Mouse (Mus musculus) kidney, adult 2 months (tissue): ENCODE data around the gene Ccz1. TPM values are rescaled to one million over a fixed set of nuclear protein-coding genes. Genes with fewer than 3 reads are reported as not detected.

ENCODE experiments used
- DNase-seq: peaks from one replicate; pipeline ENCODE4 v3.0.0; 2021
- H3K27ac ChIP-seq: fragments of 200-500 bp; 2 replicates; pipeline ENCODE4 v1.5.1; 2012; ENCODE audit warnings: low read depth, low read length, control low read depth, inconsistent platforms; ENCODE audit not compliant: insufficient read depth
- H3K27me3 ChIP-seq: fragments of 200-500 bp; replicated peaks from 2 replicates; pipeline ENCODE4 v1.6.1; 2012; ENCODE audit warnings: mild to moderate bottlenecking, moderate library complexity, low read length, inconsistent platforms; ENCODE audit not compliant: control insufficient read depth, insufficient read depth
- H3K36me3 ChIP-seq: fragments of 200-500 bp; 2 replicates; pipeline ENCODE4 v1.6.1; 2012; ENCODE audit warnings: mild to moderate bottlenecking, moderate library complexity, low read length, inconsistent platforms; ENCODE audit not compliant: control insufficient read depth, insufficient read depth
- H3K4me1 ChIP-seq: fragments of 200-500 bp; 2 replicates; pipeline ENCODE4 v1.6.1; 2011; ENCODE audit warnings: low read length; ENCODE audit not compliant: control insufficient read depth, insufficient read depth
- H3K4me3 ChIP-seq: fragments of 200-500 bp; 2 replicates; pipeline ENCODE4 v1.5.1; 2011; ENCODE audit warnings: mild to moderate bottlenecking, low read depth, low read length, control low read depth; ENCODE audit not compliant: insufficient read depth
- CTCF ChIP-seq: fragments of 200-500 bp; conservative IDR thresholded peaks from 2 replicates; pipeline ENCODE4 v1.5.1; 2011; ENCODE audit warnings: low read depth, mild to moderate bottlenecking, control low read depth, low read length, moderate library complexity, mixed read lengths; ENCODE audit not compliant: insufficient read depth, insufficient read length
- POLR2A ChIP-seq: fragments of 200-500 bp; IDR thresholded peaks from one replicate; pipeline ENCODE4 v1.6.1; 2011; ENCODE audit warnings: low read depth, low read length, control low read depth
- WGBS: fragments of 180-500 bp; shearing (Covaris S2); methylation state at CpG from one replicate; pipeline ENCODE4 v1.1.7; 2018; 5-methylcytosine and 5-hydroxymethylcytosine counted together
- polyA plus RNA-seq: library from polyadenylated mRNA; depleted of rRNA; stranded (reverse); fragments of >200 nt; gene quantifications from 2 replicates; pipeline ENCODE4 v1.2.3, GENCODE M21; 2012

The Ccz1 gene
- polyA plus RNA-seq, 1 experiment, result 17.3 TPM

DNA sequence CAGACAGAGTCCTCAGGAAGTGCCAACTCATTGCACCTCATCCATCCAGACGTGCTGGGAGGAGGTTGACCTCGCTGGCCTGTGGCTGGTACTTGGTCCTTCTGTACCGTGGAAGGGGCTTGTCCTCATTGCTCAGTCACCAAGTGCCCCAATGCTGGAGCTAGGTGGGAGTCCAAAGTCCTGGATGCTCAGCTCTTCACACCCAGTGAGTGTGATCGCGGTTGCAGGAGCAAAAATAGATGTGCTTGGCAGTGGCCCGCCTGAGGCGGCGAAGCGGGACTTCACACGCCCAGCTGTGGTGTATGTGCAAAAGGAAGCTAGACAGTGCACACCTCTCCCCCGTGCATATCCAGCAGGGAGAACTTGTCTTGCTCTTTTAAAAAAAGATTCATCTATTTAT is 28.5 kb upstream of the Ccz1 start:
- WGBS, result 69% methylated on average over 11 of the region's 11 CpGs
- no peaks in the 10 kb centered on the region for H3K27me3 ChIP-seq
- TF ChIP-seq POLR2A, result no peak
- TF ChIP-seq CTCF, result no peak
- no peaks in the 10 kb centered on the region for H3K36me3 ChIP-seq
- H3K4me1 ChIP-seq, result peaks cover 3% of the 10 kb centered on the region; the same call in 1 of the 2 replicates
- no peak overlapping the region for H3K4me3 ChIP-seq
- H3K27ac ChIP-seq, result no peak overlapping the region
- peak; percentile 73 for DNase-seq

DNA sequence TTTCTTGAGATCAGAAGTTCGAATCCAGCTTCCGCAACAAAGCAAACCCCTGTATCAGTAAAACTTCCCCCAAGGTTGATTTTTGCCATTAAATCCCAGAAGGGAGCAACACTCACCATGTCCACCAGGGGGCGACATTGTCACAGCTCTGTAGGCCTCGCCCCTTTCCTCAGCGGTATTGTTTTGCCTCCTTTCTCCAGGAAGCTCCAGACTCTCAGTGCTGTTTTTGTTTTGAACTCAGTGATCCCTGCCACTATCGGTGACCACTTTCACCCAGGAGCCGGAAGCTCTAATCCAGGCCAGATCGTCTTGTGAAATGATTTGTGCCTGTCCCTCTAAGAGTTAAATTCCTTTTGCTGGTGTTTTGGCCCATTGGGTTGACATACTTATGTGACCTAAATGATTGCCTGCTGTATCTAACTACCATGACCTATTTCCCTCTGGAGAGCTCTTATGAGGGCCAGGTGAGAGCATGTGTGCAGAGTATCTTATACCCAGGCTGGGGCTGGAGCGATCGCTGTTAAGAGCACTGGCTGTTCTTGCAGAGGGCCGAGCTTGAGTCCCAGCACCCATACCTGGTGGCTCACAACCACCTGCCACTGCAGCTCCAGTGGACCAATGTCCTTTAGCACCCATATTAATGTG is 26.2 kb upstream of the Ccz1 start:
- Histone ChIP-seq H3K4me1 (peaks cover 3% of the 10 kb centered on the region; the same call in 1 of the 2 replicates), H3K4me3 (no peak overlapping the region), H3K36me3 (no peaks in the 10 kb centered on the region), H3K27ac (no peak overlapping the region), H3K27me3 (no peaks in the 10 kb centered on the region)
- 29% methylated on average over 11 of the region's 11 CpGs for WGBS
- peak; percentile 77 for DNase-seq
- TF ChIP-seq CTCF (peak; percentile 93), POLR2A (no peak)

DNA sequence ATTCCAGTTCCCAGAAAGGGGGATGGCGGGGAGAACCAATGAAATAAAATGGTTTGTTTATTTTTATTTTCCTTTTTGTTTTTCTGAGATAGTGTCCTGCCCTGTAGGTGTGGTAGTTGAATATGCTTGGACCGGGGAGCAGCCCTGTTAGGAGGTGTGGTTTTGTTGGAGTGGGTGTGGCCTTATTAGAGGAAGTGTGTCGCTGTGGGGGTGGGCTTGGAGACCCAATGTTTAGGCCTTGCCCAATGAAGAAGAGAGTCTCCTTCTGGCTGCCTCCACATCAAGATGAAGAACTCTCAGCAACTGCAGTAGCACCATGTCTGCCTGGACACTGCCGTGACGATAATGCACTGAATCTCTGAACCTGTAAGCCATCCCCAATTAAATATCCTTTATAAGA is 25.2 kb upstream of the Ccz1 start:
- H3K27ac ChIP-seq, result no peak overlapping the region
- peaks cover 3% of the 10 kb centered on the region; the same call in 1 of the 2 replicates for H3K4me1 ChIP-seq
- DNase-seq, result no peak
- TF ChIP-seq CTCF, result no peak
- TF ChIP-seq POLR2A, result no peak
- no peaks in the 10 kb centered on the region; the same call in 1 of the 2 replicates for H3K27me3 ChIP-seq
- 90% methylated on average over 5 of the region's 5 CpGs for WGBS
- H3K36me3 ChIP-seq, result no peaks in the 10 kb centered on the region
- no peak overlapping the region for H3K4me3 ChIP-seq

DNA sequence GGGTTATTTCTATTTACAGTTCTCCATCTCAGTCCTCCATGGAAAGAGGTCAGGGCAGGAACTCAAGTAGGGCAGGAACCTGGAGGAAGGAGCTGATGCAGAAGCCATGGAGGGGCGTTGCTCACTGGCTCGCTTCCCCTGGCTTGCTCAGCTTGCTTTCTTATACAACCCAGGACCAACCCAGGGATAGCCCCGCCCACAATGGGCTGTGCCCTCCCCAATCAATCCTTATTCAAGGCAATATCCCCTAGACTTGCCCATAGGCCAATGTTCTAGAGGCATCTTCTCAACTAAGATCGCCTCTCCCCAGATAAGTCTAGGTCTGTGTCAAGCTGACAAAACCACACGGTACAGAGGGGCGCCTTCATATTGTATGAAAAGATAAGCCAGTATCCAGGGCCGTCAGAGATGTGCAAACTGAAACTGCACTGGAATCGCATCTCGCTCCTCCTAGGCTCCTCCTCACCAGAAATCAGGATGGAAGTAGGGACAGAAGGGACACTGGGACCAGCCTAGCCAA is 24.5 kb upstream of the Ccz1 start:
- no peak for DNase-seq
- 85% methylated on average over 9 of the region's 9 CpGs for WGBS
- no peaks in the 10 kb centered on the region for H3K36me3 ChIP-seq

DNA sequence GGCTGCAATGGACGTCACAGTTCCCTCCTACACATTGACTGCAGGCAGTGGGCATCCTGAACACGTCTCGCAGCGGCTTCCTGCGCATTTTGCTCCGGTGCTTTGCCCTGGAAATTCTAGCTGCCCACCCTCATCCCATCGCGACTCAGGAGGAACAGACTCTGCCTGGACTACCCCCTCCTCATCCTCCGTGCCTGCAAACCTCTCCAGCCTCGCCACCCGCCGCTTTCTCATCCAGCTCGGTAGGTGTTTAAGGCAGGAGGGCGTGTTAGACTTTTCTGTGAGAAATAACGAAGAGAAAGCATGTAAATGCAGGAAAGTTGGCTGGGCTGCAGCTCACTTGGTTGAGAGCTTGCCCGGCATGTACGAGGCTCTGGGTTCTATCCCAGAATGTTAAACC is 22.3 kb upstream of the Ccz1 start:
- WGBS, result 43% methylated on average over 17 of the region's 17 CpGs
- Histone ChIP-seq H3K4me3 (no peak overlapping the region), H3K27ac (no peak overlapping the region), H3K4me1 (peaks cover 5% of the 10 kb centered on the region; the same call in 1 of the 2 replicates), H3K27me3 (no peaks in the 10 kb centered on the region; the same call in 1 of the 2 replicates), H3K36me3 (no peaks in the 10 kb centered on the region)
- DNase-seq, result no peak
- TF ChIP-seq POLR2A (no peak), CTCF (no peak)

More for the DNA sequence above, 24.5 kb upstream of the Ccz1 start:
- H3K4me3 ChIP-seq, result no peak overlapping the region
- no peak for TF ChIP-seq CTCF
- TF ChIP-seq POLR2A, result no peak
- H3K27me3 ChIP-seq, result no peaks in the 10 kb centered on the region; the same call in 1 of the 2 replicates
- H3K27ac ChIP-seq, result no peak overlapping the region
- peaks cover 3% of the 10 kb centered on the region; the same call in 1 of the 2 replicates for H3K4me1 ChIP-seq

DNA sequence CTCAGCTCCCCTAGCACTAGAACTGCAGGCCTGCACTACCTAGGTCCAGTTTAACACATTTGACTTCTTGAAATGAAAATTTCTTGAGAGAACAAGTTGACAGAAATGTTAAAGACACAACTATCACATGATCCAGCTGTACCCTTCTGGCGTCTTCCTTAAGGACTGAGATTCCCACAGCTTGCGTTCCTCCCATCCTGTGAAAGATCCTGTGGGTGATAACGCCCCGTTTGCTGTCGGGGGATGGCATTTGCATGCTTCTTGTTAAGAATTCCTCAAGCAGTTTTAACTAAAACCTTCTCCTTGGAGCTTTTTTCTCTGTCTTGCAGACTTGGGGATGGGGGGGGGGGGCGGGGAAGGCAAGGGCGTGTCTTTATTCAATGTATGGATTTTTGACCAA is 19.9 kb upstream of the Ccz1 start:
- TF ChIP-seq CTCF (no peak), POLR2A (no peak)
- no peak overlapping the region for H3K27ac ChIP-seq
- H3K36me3 ChIP-seq, result no peaks in the 10 kb centered on the region
- no peak for DNase-seq
- H3K4me3 ChIP-seq, result no peak overlapping the region
- WGBS, result 65% methylated on average over 7 of the region's 7 CpGs
- H3K4me1 ChIP-seq, result peaks cover 4% of the 10 kb centered on the region; the same call in 1 of the 2 replicates
- H3K27me3 ChIP-seq, result no peaks in the 10 kb centered on the region; the same call in 1 of the 2 replicates

DNA sequence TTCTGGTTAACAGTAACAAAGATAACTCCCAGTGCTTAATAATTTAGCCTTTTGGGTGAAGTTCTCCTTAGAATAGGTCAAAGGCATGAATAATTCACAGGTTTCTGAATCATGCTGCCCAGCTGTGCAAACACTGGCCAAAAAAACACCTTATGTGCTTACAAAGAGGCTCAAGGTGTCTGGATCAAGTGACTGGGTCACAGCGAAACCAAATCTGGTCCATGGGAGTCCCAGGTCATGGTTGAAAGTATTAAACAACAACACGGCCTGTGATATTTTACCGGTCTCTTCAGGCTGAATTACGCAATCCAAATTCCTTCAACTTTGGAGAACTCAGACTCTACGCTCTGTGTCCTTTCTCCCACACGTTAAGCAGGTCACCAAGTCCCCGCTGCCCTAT is 17.8 kb upstream of the Ccz1 start:
- DNase-seq, result peak; percentile 69
- peaks cover 4% of the 10 kb centered on the region; the same call in 1 of the 2 replicates for H3K4me1 ChIP-seq
- no peaks in the 10 kb centered on the region for H3K36me3 ChIP-seq
- H3K27me3 ChIP-seq, result no peaks in the 10 kb centered on the region; the same call in 1 of the 2 replicates
- WGBS, result 36% methylated on average over 7 of the region's 7 CpGs
- no peak overlapping the region for H3K4me3 ChIP-seq
- peak overlapping the region; percentile 25; the same call in 1 of the 2 replicates for H3K27ac ChIP-seq
- TF ChIP-seq POLR2A (no peak), CTCF (no peak)
